23 mouse cellular contexts compared by ENCODE assay signal in genomic region chr10:84636656-84637055, GRCm38 (mm10). TPM values are rescaled to one million over a fixed set of nuclear protein-coding genes. Genes with fewer than 3 reads are reported as not detected.
A peak's percentile ranks its signal among the peaks of the same experiment; 100 is the strongest.
DNase-seq lines count a peak whose midpoint lies in the region.
"Had no signal": no experiment of that assay in that cellular context is flagged by ENCODE, and none has a peak within 500 bp of the region (broad histone marks: within the 10 kb centered on the region; RNA-seq: fewer than 3 reads in every experiment).

No protein-coding gene starts in this region.

- H3K27me3 ChIP-seq in heart, embryonic 10.5 days (ENCODE audit: insufficient read depth, poor library complexity, severe bottlenecking), result no peaks in the 10 kb centered on the region
- H3K27me3 ChIP-seq: CH12.LX; embryonic facial prominence, embryonic 12.5 days; forebrain, embryonic 13.5 days; Patski had no signal

- peaks cover 71% of the 10 kb centered on the region for H3K36me3 ChIP-seq in heart, embryonic 10.5 days

- no peak overlapping the region for H3K27ac ChIP-seq in heart, embryonic 10.5 days
- H3K27ac ChIP-seq: embryonic facial prominence, embryonic 10.5 days; embryonic facial prominence, embryonic 12.5 days; forebrain, embryonic 13.5 days had no signal

- H3K4me1 ChIP-seq in heart, embryonic 10.5 days, result no peaks in the 10 kb centered on the region
- H3K4me1 ChIP-seq: embryonic facial prominence, embryonic 10.5 days; embryonic facial prominence, embryonic 12.5 days; forebrain, embryonic 13.5 days had no signal

- no peaks in the 10 kb centered on the region for H3K9me3 ChIP-seq in heart, embryonic 10.5 days
- H3K9me3 ChIP-seq: embryonic facial prominence, embryonic 10.5 days; embryonic facial prominence, embryonic 12.5 days; forebrain, embryonic 13.5 days; G1E had no signal

- H3K4me3 ChIP-seq in heart, embryonic 10.5 days, result no peak overlapping the region
- H3K4me3 ChIP-seq: embryonic facial prominence, embryonic 10.5 days; embryonic facial prominence, embryonic 12.5 days; forebrain, embryonic 13.5 days had no signal

- DNase-seq in gastrocnemius, adult 18-20 months (ENCODE audit: low spot score), result peak; percentile 64
- no peak for DNase-seq in gastrocnemius, postnatal 4 days (ENCODE audit: low spot score in 2 of 2)
- peak; percentile 39 for DNase-seq in heart, embryonic 10.5 days (ENCODE audit: low spot score)
- DNase-seq in heart, adult 8-10 months (ENCODE audit: low spot score), result no peak
- peak; percentile 47 for DNase-seq in gastrocnemius, postnatal 10 days
- peak; percentile 60 for DNase-seq in gastrocnemius, postnatal 25 days
- no peak for DNase-seq in right cerebral cortex, postnatal 14 days
- DNase-seq in kidney, adult 11 months, result no peak
- DNase-seq: adrenal gland, adult 8-10 months; adrenal gland, postnatal 14 days; adrenal gland, postnatal 36 days; B cell, adult 2 months; cerebellum, adult 11-12 months; cerebellum, adult 2 months; cerebellum, adult 9-10 months; cerebellum, postnatal 10 days; cerebellum, postnatal 25 days had no signal

- 94% methylated on average over 10 of the region's 10 CpGs for WGBS in heart, embryonic 10.5 days

RNA-seq across cellular contexts. Expression of gene Polr3b, which starts 14.6 kb away (rescaled TPM):
- total RNA-seq in gastrocnemius, adult 18-20 months (2021), result 1 to 10 TPM; 8.8 to 10.0 TPM
- 10 to 100 TPM; 17.6 to 18.3 TPM for total RNA-seq in gastrocnemius, postnatal 4 days (2021)
- polyA plus RNA-seq in heart, embryonic 10.5 days (2016; fragmentation: Nextera tagmentation; extraction: Ambion mirVana), result 15.6 and 15.8 TPM in 2 replicates
- 10 to 100 TPM; 10.7 to 11.6 (median 11.0) TPM for total RNA-seq in heart, adult 8-10 months (2022)
- 10 to 100 TPM; 14.6 to 15.7 TPM for total RNA-seq in gastrocnemius, postnatal 10 days (2021)
- total RNA-seq in gastrocnemius, postnatal 25 days (2021), result 10 to 100 TPM in 1 of 2 experiments, 1 to 10 TPM in 1; 8.1 to 11.3 TPM

Comparison
In these comparisons a context has a peak if more than half of its experiments do, and no peak if none do; other contexts are left out.
1. DNase-seq: peak in gastrocnemius, adult 18-20 months (single experiment), heart, embryonic 10.5 days (single experiment), gastrocnemius, postnatal 10 days (single experiment) and gastrocnemius, postnatal 25 days (single experiment); none in gastrocnemius, postnatal 4 days (0 of 2), heart, adult 8-10 months (single experiment), right cerebral cortex, postnatal 14 days (single experiment) and kidney, adult 11 months (single experiment).